Mouse (Mus musculus): Measurements from ENCODE around the gene Map3k14.

DNA sequence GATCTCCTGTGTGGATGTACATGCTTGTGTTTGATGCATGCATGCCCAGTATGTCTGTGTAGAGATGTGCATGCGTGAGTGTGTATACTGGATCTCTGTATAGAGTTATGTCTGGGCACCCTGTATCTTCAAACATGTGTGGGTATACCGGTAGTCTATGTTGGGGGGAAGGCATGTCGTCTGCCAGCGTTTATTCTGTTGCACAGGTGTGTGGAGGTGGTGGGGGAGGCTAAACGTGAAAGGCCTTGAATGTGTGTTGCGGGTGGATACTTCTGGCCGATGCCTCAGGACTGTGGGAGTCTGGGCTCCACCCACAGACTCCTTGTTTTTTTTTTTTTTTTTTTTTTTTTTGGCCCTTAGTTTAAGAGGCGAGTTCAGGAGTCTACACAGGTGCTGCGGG, 85.9 kb downstream of the Map3k14 start:
- TF ChIP-seq CTCF (IDR thresholded peaks at IDR 0.05; ENCODE audit: extremely low read depth, insufficient read length, insufficient replicate concordance, low read depth, low read length), result no peak
- TF ChIP-seq POLR2A (IDR thresholded peaks at IDR 0.05; ENCODE audit: low read depth, low read length), result no peak

All from small intestine, adult 2 months (tissue).